Mouse (Mus musculus): ENCODE results near the gene Cyp17a1.

DNA sequence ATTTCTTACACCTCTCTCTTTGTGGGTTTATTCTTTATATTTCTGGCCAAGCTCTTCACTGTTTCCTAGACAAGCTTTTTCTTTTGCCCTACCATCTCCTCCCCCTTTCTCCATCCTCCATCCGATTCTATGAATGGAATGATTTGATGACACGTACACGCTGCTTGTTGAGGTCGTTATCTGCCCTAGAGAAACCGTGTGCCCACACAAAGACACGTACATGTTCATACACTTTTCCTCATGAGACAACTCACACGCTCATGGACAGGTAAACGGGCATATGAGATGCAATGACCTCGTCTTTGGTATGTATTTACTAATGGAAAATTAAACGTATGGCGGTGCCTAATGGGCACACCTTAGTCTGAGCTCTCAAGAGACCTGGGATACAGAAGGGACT is 17.4 kb upstream of the Cyp17a1 start:
- TF ChIP-seq POLR2A (IDR thresholded peaks at IDR 0.05; ENCODE audit: borderline replicate concordance, control insufficient read depth, low read depth, low read length) = no peak
- TF ChIP-seq CTCF (IDR thresholded peaks at IDR 0.05; ENCODE audit: control insufficient read depth, insufficient read depth, low read length) = no peak
